Mouse (Mus musculus) midbrain, embryonic 16.5 days (tissue): Measurements from ENCODE around the gene Itgad. TPM values are rescaled to one million over a fixed set of nuclear protein-coding genes. Genes with fewer than 3 reads are reported as not detected.

Experiments used
- ATAC-seq: fragments of 200-750 bp; cut with Nextera tagmentation; 2 replicates; pipeline ENCODE4 v1.8.0; 2017; ENCODE audit warnings: moderate TSS enrichment
- H3K27ac ChIP-seq: fragments of 300-500 bp; sonication (generic); 2 replicates; pipeline ENCODE4 v1.5.1; 2014; ENCODE audit warnings: mild to moderate bottlenecking, low read length, mixed read lengths
- H3K27me3 ChIP-seq: fragments of 300-500 bp; sonication (generic); 2 replicates; pipeline ENCODE4 v1.6.1; 2014; ENCODE audit warnings: low read depth, low read length, mixed read lengths; ENCODE audit not compliant: control insufficient read depth, insufficient read depth
- H3K36me3 ChIP-seq: fragments of 300-500 bp; sonication (generic); 2 replicates; pipeline ENCODE4 v1.6.1; 2014; ENCODE audit warnings: mild to moderate bottlenecking, low read length, moderate library complexity, mixed read lengths; ENCODE audit not compliant: control insufficient read depth, insufficient read depth
- H3K4me1 ChIP-seq: fragments of 300-500 bp; sonication (generic); 2 replicates; pipeline ENCODE4 v1.6.1; 2014; ENCODE audit warnings: mild to moderate bottlenecking, low read length, mixed read lengths; ENCODE audit not compliant: control insufficient read depth, insufficient read depth
- H3K4me2 ChIP-seq: fragments of 300-500 bp; sonication (generic); 2 replicates; pipeline ENCODE4 v1.6.1; 2014; ENCODE audit warnings: mild to moderate bottlenecking, low read length, mixed read lengths
- H3K4me3 ChIP-seq: fragments of 300-500 bp; sonication (generic); 2 replicates; pipeline ENCODE4 v1.5.1; 2014; ENCODE audit warnings: low read depth, mild to moderate bottlenecking, low read length, moderate library complexity, mixed read lengths
- H3K9ac ChIP-seq: fragments of 300-500 bp; sonication (generic); 2 replicates; pipeline ENCODE4 v1.6.1; 2014; ENCODE audit warnings: low read depth, low read length, mixed read lengths
- H3K9me3 ChIP-seq: fragments of 300-500 bp; sonication (generic); replicated peaks from 2 replicates; pipeline ENCODE4 v1.6.1; 2014; ENCODE audit warnings: mild to moderate bottlenecking, low read length, mixed read lengths; ENCODE audit not compliant: control insufficient read depth, poor library complexity, severe bottlenecking
- WGBS: fragments of 180-500 bp; shearing (Covaris S2); extraction: QIAGEN DNeasy Blood & Tissue Kit; methylation state at CpG from one replicate; pipeline ENCODE4 v1.1.7; 2014; 5-methylcytosine and 5-hydroxymethylcytosine counted together
- polyA plus RNA-seq: library from polyadenylated mRNA; unstranded; fragments of >200 nt; fragmentation: Nextera tagmentation; extraction: Ambion mirVana; gene quantifications from 2 replicates; pipeline ENCODE4 v1.2.1, GENCODE M21; 2015

The Itgad gene
- polyA plus RNA-seq, 1 experiment from 2014 or later = not detected

GRCm38 (mm10) chr7:128166391-128166790 is 12.2 kb downstream of the Itgad start:
- no peak for ATAC-seq
- H3K27me3 ChIP-seq = no peaks in the 10 kb centered on the region
- no peaks in the 10 kb centered on the region for H3K36me3 ChIP-seq
- WGBS = 88% methylated on average over 7 of the region's 7 CpGs
- H3K9me3 ChIP-seq = no peaks in the 10 kb centered on the region
- H3K4me1 ChIP-seq = no peaks in the 10 kb centered on the region
- H3K27ac ChIP-seq = no peak overlapping the region
- no peak overlapping the region for H3K9ac ChIP-seq
- no peak overlapping the region for H3K4me2 ChIP-seq
- H3K4me3 ChIP-seq = no peak overlapping the region

GRCm38 (mm10) chr7:128169996-128170395 is 15.8 kb downstream of the Itgad start:
- Histone ChIP-seq H3K36me3 (no peaks in the 10 kb centered on the region), H3K9me3 (no peaks in the 10 kb centered on the region), H3K4me3 (no peak overlapping the region), H3K27me3 (no peaks in the 10 kb centered on the region), H3K4me1 (no peaks in the 10 kb centered on the region), H3K27ac (no peak overlapping the region), H3K4me2 (no peak overlapping the region), H3K9ac (no peak overlapping the region)
- WGBS = 71% methylated on average over 3 of the region's 3 CpGs
- ATAC-seq = no peak

GRCm38 (mm10) chr7:128178385-128178784 is 24.2 kb downstream of the Itgad start:
- Histone ChIP-seq H3K4me3 (no peak overlapping the region), H3K9ac (no peak overlapping the region), H3K9me3 (no peaks in the 10 kb centered on the region), H3K4me1 (no peaks in the 10 kb centered on the region), H3K36me3 (no peaks in the 10 kb centered on the region), H3K27ac (no peak overlapping the region), H3K27me3 (no peaks in the 10 kb centered on the region), H3K4me2 (no peak overlapping the region)
- WGBS = 82% methylated on average over 2 of the region's 2 CpGs
- ATAC-seq = no peak

GRCm38 (mm10) chr7:128180126-128180525 is 25.9 kb downstream of the Itgad start:
- ATAC-seq = no peak
- H3K4me3 ChIP-seq = no peak overlapping the region
- WGBS = 78% methylated on average over 7 of the region's 7 CpGs

DNA sequence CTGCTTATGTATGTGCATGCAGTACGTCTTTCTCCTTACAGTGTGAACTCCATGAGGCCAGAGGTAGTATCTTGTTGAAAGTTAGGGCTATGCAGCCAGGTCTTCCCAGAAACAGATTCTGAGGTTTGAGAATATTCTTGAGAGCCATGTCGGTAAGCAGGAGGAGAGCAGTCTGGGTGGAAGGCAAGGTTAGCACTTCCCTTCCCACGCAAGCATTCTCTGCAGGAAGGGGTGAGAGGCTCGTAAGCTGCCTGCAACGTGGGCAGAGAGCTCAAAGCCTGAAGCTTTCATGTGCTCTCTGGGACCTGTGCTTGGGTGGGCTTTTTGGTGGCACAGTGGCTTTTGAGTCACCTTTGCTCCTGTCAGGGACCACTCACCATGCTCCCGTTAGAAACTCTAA is 26.4 kb downstream of the Itgad start:
- H3K9me3 ChIP-seq = no peaks in the 10 kb centered on the region
- no peaks in the 10 kb centered on the region for H3K4me1 ChIP-seq
- H3K4me3 ChIP-seq = no peak overlapping the region
- no peaks in the 10 kb centered on the region for H3K36me3 ChIP-seq
- WGBS = 72% methylated on average over 6 of the region's 6 CpGs
- no peak overlapping the region for H3K4me2 ChIP-seq
- ATAC-seq = no peak
- H3K9ac ChIP-seq = no peak overlapping the region
- H3K27ac ChIP-seq = no peak overlapping the region
- H3K27me3 ChIP-seq = no peaks in the 10 kb centered on the region

More at GRCm38 (mm10) chr7:128180126-128180525, 25.9 kb downstream of the Itgad start:
- Histone ChIP-seq H3K9me3 (no peaks in the 10 kb centered on the region), H3K4me1 (no peaks in the 10 kb centered on the region), H3K9ac (no peak overlapping the region), H3K36me3 (no peaks in the 10 kb centered on the region), H3K27me3 (no peaks in the 10 kb centered on the region), H3K4me2 (no peak overlapping the region), H3K27ac (no peak overlapping the region)

DNA sequence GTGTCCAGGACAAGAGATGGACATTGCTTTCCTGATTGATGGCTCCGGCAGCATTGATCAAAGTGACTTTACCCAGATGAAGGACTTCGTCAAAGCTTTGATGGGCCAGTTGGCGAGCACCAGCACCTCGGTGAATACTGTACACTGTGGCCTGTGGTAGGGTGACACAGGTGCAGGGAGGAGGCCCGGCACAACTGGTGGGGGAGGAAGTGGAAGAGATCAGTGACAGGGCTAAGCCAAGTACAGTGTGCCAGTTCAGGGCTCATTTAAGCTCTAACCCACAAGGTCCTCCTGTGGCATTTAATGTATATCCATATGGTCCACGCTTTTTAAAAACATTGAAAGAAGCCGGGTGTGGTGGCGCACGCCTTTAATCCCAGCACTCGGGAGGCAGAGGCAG is 27.5 kb downstream of the Itgad start:
- Histone ChIP-seq H3K27me3 (no peaks in the 10 kb centered on the region), H3K4me2 (no peak overlapping the region), H3K9me3 (no peaks in the 10 kb centered on the region), H3K27ac (no peak overlapping the region), H3K36me3 (no peaks in the 10 kb centered on the region), H3K9ac (no peak overlapping the region), H3K4me1 (no peaks in the 10 kb centered on the region), H3K4me3 (no peak overlapping the region)
- ATAC-seq = no peak
- 93% methylated on average over 10 of the region's 10 CpGs for WGBS

DNA sequence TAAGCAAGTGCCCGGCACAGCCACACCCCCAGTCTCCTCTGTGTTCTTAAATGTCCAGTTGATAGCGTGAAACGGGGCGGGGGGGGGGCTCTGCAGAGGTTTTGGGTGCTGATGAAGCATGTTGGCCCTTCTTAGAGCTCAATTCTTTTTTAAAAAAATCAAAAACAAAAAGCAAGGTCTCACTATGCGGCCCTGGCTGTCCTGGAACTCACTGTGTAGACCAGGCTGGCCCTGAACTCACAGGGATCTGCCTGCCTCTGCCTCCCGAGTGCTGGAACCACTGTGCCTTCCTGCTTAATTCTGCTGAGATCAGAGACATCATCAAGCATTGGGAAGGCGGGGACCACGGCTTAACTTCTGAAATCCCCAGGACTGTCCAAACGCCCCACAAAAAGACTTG is 47.4 kb downstream of the Itgad start:
- no peaks in the 10 kb centered on the region for H3K9me3 ChIP-seq
- no peak overlapping the region for H3K9ac ChIP-seq
- H3K36me3 ChIP-seq = no peaks in the 10 kb centered on the region
- H3K27me3 ChIP-seq = no peaks in the 10 kb centered on the region
- no peak for ATAC-seq
- H3K4me2 ChIP-seq = no peak overlapping the region
- H3K4me3 ChIP-seq = no peak overlapping the region
- WGBS = 88% methylated on average over 9 of the region's 9 CpGs
- H3K27ac ChIP-seq = no peak overlapping the region
- no peaks in the 10 kb centered on the region for H3K4me1 ChIP-seq

- WGBS = 79% methylated on average over 9 of the region's 9 CpGs
- H3K4me2 ChIP-seq = no peak overlapping the region
- no peaks in the 10 kb centered on the region for H3K4me1 ChIP-seq
- H3K27me3 ChIP-seq = no peaks in the 10 kb centered on the region
- no peak overlapping the region for H3K27ac ChIP-seq
- no peak for ATAC-seq
- no peak overlapping the region for H3K9ac ChIP-seq
- no peaks in the 10 kb centered on the region for H3K36me3 ChIP-seq
- no peak overlapping the region for H3K4me3 ChIP-seq
- H3K9me3 ChIP-seq = no peaks in the 10 kb centered on the region
Measured at GRCm38 (mm10) chr7:128203071-128203470, 48.9 kb downstream of the Itgad start.

DNA sequence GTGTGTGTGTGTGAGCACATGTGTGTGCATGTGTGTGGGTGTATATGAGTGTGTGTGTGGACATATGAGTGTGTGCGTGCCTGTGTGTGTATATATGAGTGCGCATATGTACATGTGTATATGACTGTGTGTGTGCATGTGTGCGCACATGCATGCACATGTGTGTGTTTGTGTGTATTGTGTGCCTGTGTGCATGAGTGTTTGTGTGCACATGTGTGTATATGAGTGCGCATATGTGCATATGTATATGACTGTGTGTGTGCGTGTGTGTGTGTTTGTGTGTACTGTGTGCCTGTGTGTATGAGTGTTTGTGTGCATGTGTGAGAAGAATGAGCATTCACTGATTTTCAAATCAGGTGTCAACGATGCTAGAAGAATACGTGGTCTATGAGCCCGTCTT is 50.0 kb downstream of the Itgad start:
- ATAC-seq = no peak
- H3K9me3 ChIP-seq = no peaks in the 10 kb centered on the region
- no peaks in the 10 kb centered on the region for H3K27me3 ChIP-seq
- H3K36me3 ChIP-seq = no peaks in the 10 kb centered on the region
- H3K4me2 ChIP-seq = no peak overlapping the region
- no peak overlapping the region for H3K9ac ChIP-seq
- WGBS = 92% methylated on average over 8 of the region's 8 CpGs
- no peak overlapping the region for H3K27ac ChIP-seq
- no peak overlapping the region for H3K4me3 ChIP-seq
- no peaks in the 10 kb centered on the region for H3K4me1 ChIP-seq

- Histone ChIP-seq H3K4me2 (no peak overlapping the region), H3K4me3 (no peak overlapping the region), H3K27ac (no peak overlapping the region), H3K27me3 (no peaks in the 10 kb centered on the region), H3K4me1 (no peaks in the 10 kb centered on the region), H3K9ac (no peak overlapping the region), H3K9me3 (no peaks in the 10 kb centered on the region), H3K36me3 (no peaks in the 10 kb centered on the region)
- ATAC-seq = no peak
- WGBS = 85% methylated on average over 18 of the region's 18 CpGs
Measured at GRCm38 (mm10) chr7:128205695-128206094, 51.5 kb downstream of the Itgad start.
